Mouse (Mus musculus) limb, embryonic 15.5 days (tissue): ENCODE results near the gene Vps11. TPM values are rescaled to one million over a fixed set of nuclear protein-coding genes. Genes with fewer than 3 reads are reported as not detected.
A peak's percentile ranks its signal among the peaks of the same experiment; 100 is the strongest.

Experiments used
- ATAC-seq: fragments of 200-750 bp; cut with Nextera tagmentation; 2 replicates; pipeline ENCODE4 v1.8.0; 2017; ENCODE audit warnings: low read depth, moderate TSS enrichment; ENCODE audit not compliant: insufficient number of reproducible peaks, low FRiP score, low TSS enrichment
- H3K27ac ChIP-seq: fragments of 300-500 bp; sonication (generic); 2 replicates; pipeline ENCODE4 v1.5.1; 2015; ENCODE audit warnings: moderate library complexity, mild to moderate bottlenecking, inconsistent platforms
- H3K27me3 ChIP-seq: fragments of 300-500 bp; sonication (generic); 2 replicates; pipeline ENCODE4 v1.6.1; 2015; ENCODE audit warnings: inconsistent platforms
- H3K36me3 ChIP-seq: fragments of 300-500 bp; sonication (generic); 2 replicates; pipeline ENCODE4 v1.6.1; 2015; ENCODE audit warnings: inconsistent platforms
- H3K4me1 ChIP-seq: fragments of 300-500 bp; sonication (generic); 2 replicates; pipeline ENCODE4 v1.6.1; 2015; ENCODE audit warnings: inconsistent platforms
- H3K4me2 ChIP-seq: fragments of 300-500 bp; sonication (generic); 2 replicates; pipeline ENCODE4 v1.6.1; 2015; ENCODE audit warnings: mild to moderate bottlenecking, inconsistent platforms
- H3K4me3 ChIP-seq: fragments of 300-500 bp; sonication (generic); 2 replicates; pipeline ENCODE4 v1.5.1; 2015; ENCODE audit warnings: mild to moderate bottlenecking, inconsistent platforms
- H3K9ac ChIP-seq: fragments of 300-500 bp; sonication (generic); 2 replicates; pipeline ENCODE4 v1.6.1; 2015; ENCODE audit warnings: inconsistent platforms
- H3K9me3 ChIP-seq: fragments of 300-500 bp; sonication (generic); 2 replicates; pipeline ENCODE4 v1.6.1; 2016; ENCODE audit warnings: inconsistent platforms
- WGBS: fragments of 180-500 bp; shearing (Covaris S2); methylation state at CpG from one replicate; pipeline ENCODE4 v1.1.7; 2015; 5-methylcytosine and 5-hydroxymethylcytosine counted together
- polyA plus RNA-seq: library from polyadenylated mRNA; unstranded; fragments of >200 nt; fragmentation: Nextera tagmentation; extraction: Ambion mirVana; gene quantifications from 2 replicates; pipeline ENCODE4 v1.2.1, GENCODE M21; 2015

Gene Vps11
- polyA plus RNA-seq, 1 experiment from 2014 or later: 30.7 TPM

- Histone ChIP-seq H3K27me3 (no peaks in the 10 kb centered on the region), H3K4me1 (peaks cover 24% of the 10 kb centered on the region), H3K9me3 (no peaks in the 10 kb centered on the region), H3K36me3 (peaks cover 34% of the 10 kb centered on the region), H3K9ac (no peak overlapping the region), H3K27ac (no peak overlapping the region), H3K4me3 (peak overlapping the region; percentile 92), H3K4me2 (peak overlapping the region; percentile 94)
- ATAC-seq: no peak
- 21% methylated on average over 3 of the region's 3 CpGs for WGBS
Observed at GRCm38 (mm10) chr9:44318826-44319095, 42.7 kb downstream of the Vps11 start.

GRCm38 (mm10) chr9:44318076-44318825 is 43.2 kb downstream of the Vps11 start:
- peaks cover 39% of the 10 kb centered on the region for H3K36me3 ChIP-seq
- H3K4me2 ChIP-seq: peak overlapping the region; percentile 94
- H3K27ac ChIP-seq: no peak overlapping the region
- H3K27me3 ChIP-seq: no peaks in the 10 kb centered on the region
- H3K4me3 ChIP-seq: peak overlapping the region; percentile 92
- ATAC-seq: no peak
- no peak overlapping the region for H3K9ac ChIP-seq
- peaks cover 24% of the 10 kb centered on the region for H3K4me1 ChIP-seq
- WGBS: 73% methylated on average over 5 of the region's 5 CpGs
- no peaks in the 10 kb centered on the region for H3K9me3 ChIP-seq

- Histone ChIP-seq H3K4me2 (no peak overlapping the region), H3K9ac (no peak overlapping the region), H3K27me3 (no peaks in the 10 kb centered on the region), H3K4me3 (no peak overlapping the region), H3K9me3 (no peaks in the 10 kb centered on the region), H3K36me3 (peaks cover 47% of the 10 kb centered on the region), H3K4me1 (peaks cover 24% of the 10 kb centered on the region), H3K27ac (no peak overlapping the region)
- no peak for ATAC-seq
- WGBS: 69% methylated on average over 4 of the region's 4 CpGs
Observed at GRCm38 (mm10) chr9:44317452-44317851, 44.0 kb downstream of the Vps11 start.

- Histone ChIP-seq H3K4me2 (no peak overlapping the region), H3K27me3 (no peaks in the 10 kb centered on the region), H3K27ac (no peak overlapping the region), H3K4me1 (peaks cover 24% of the 10 kb centered on the region), H3K9ac (no peak overlapping the region), H3K36me3 (peaks cover 55% of the 10 kb centered on the region), H3K9me3 (no peaks in the 10 kb centered on the region), H3K4me3 (no peak overlapping the region)
- ATAC-seq: no peak
- 92% methylated on average over 18 of the region's 18 CpGs for WGBS
Observed at GRCm38 (mm10) chr9:44314910-44315309, 46.6 kb downstream of the Vps11 start.

- Histone ChIP-seq H3K4me3 (no peak overlapping the region), H3K27ac (no peak overlapping the region), H3K36me3 (peaks cover 55% of the 10 kb centered on the region), H3K9ac (no peak overlapping the region), H3K4me2 (no peak overlapping the region), H3K27me3 (no peaks in the 10 kb centered on the region), H3K9me3 (no peaks in the 10 kb centered on the region), H3K4me1 (peaks cover 21% of the 10 kb centered on the region)
- WGBS: 80% methylated on average over 4 of the region's 4 CpGs
- no peak for ATAC-seq
Observed at GRCm38 (mm10) chr9:44314257-44314547, 47.3 kb downstream of the Vps11 start.

- Histone ChIP-seq H3K36me3 (peaks cover 55% of the 10 kb centered on the region), H3K27me3 (no peaks in the 10 kb centered on the region), H3K9ac (no peak overlapping the region), H3K27ac (no peak overlapping the region), H3K4me2 (no peak overlapping the region), H3K9me3 (no peaks in the 10 kb centered on the region), H3K4me1 (peaks cover 15% of the 10 kb centered on the region), H3K4me3 (no peak overlapping the region)
- ATAC-seq: no peak
- 84% methylated on average over 19 of the region's 19 CpGs for WGBS
Observed at GRCm38 (mm10) chr9:44313476-44314256, 47.8 kb downstream of the Vps11 start.

- no peak overlapping the region for H3K4me3 ChIP-seq
- no peaks in the 10 kb centered on the region for H3K27me3 ChIP-seq
- H3K36me3 ChIP-seq: peaks cover 48% of the 10 kb centered on the region
- 0 out of 2 replicates have a peak overlapping the region, but pooled peaks have one; percentile 11 for H3K4me2 ChIP-seq
- H3K4me1 ChIP-seq: peaks cover 7% of the 10 kb centered on the region; the same call in 1 of the 2 replicates
- no peak for ATAC-seq
- H3K9me3 ChIP-seq: no peaks in the 10 kb centered on the region
- WGBS: 17% methylated on average over 27 of the region's 27 CpGs
- no peak overlapping the region for H3K9ac ChIP-seq
- peak overlapping the region; percentile 33 for H3K27ac ChIP-seq
Observed at GRCm38 (mm10) chr9:44311136-44312134, 50.0 kb downstream of the Vps11 start.

GRCm38 (mm10) chr9:44310750-44311135 is 50.7 kb downstream of the Vps11 start:
- no peaks in the 10 kb centered on the region for H3K9me3 ChIP-seq
- WGBS: 38% methylated on average over 10 of the region's 10 CpGs
- H3K9ac ChIP-seq: no peak overlapping the region
- no peak for ATAC-seq
- H3K27ac ChIP-seq: no peak overlapping the region
- peaks cover 41% of the 10 kb centered on the region for H3K36me3 ChIP-seq
- 0 out of 2 replicates have a peak overlapping the region, but pooled peaks have one; percentile 11 for H3K4me2 ChIP-seq
- peaks cover 7% of the 10 kb centered on the region; the same call in 1 of the 2 replicates for H3K4me1 ChIP-seq
- H3K27me3 ChIP-seq: no peaks in the 10 kb centered on the region
- H3K4me3 ChIP-seq: no peak overlapping the region

- no peaks in the 10 kb centered on the region for H3K9me3 ChIP-seq
Observed at GRCm38 (mm10) chr9:44309756-44310155, 51.7 kb downstream of the Vps11 start.

GRCm38 (mm10) chr9:44307248-44307647 is 54.2 kb downstream of the Vps11 start:
- Histone ChIP-seq H3K9me3 (no peaks in the 10 kb centered on the region), H3K36me3 (peaks cover 17% of the 10 kb centered on the region), H3K9ac (no peak overlapping the region), H3K4me1 (peaks cover 22% of the 10 kb centered on the region), H3K4me3 (no peak overlapping the region), H3K4me2 (no peak overlapping the region), H3K27ac (no peak overlapping the region), H3K27me3 (no peaks in the 10 kb centered on the region)
- WGBS: 68% methylated on average over 2 of the region's 2 CpGs
- ATAC-seq: no peak

More at GRCm38 (mm10) chr9:44309756-44310155, 51.7 kb downstream of the Vps11 start:
- H3K27me3 ChIP-seq: no peaks in the 10 kb centered on the region
- no peak overlapping the region for H3K4me2 ChIP-seq
- H3K36me3 ChIP-seq: peaks cover 31% of the 10 kb centered on the region
- ATAC-seq: no peak
- H3K4me3 ChIP-seq: no peak overlapping the region
- WGBS: 64% methylated on average over 3 of the region's 3 CpGs
- no peak overlapping the region for H3K27ac ChIP-seq
- peaks cover 9% of the 10 kb centered on the region for H3K4me1 ChIP-seq
- H3K9ac ChIP-seq: no peak overlapping the region

GRCm38 (mm10) chr9:44306532-44306931 is 54.9 kb downstream of the Vps11 start:
- H3K27ac ChIP-seq: no peak overlapping the region
- H3K4me1 ChIP-seq: peaks cover 22% of the 10 kb centered on the region
- H3K36me3 ChIP-seq: peaks cover 24% of the 10 kb centered on the region
- ATAC-seq: no peak
- H3K27me3 ChIP-seq: no peaks in the 10 kb centered on the region
- H3K4me3 ChIP-seq: no peak overlapping the region
- H3K9me3 ChIP-seq: no peaks in the 10 kb centered on the region
- H3K4me2 ChIP-seq: no peak overlapping the region
- 83% methylated on average over 6 of the region's 6 CpGs for WGBS
- H3K9ac ChIP-seq: no peak overlapping the region
